Mouse (Mus musculus) granulocyte monocyte progenitor cell, adult 5-6 weeks (primary cell): ENCODE results near the gene Bmf. TPM values are rescaled to one million over a fixed set of nuclear protein-coding genes. Genes with fewer than 3 reads are reported as not detected.

Experiments
- ATAC-seq: replicated peaks from 2 replicates; pipeline ENCODE4 v1.8.0; 2016; ENCODE audit warnings: mild to moderate bottlenecking, moderate TSS enrichment, inconsistent platforms; ENCODE audit not compliant: poor library complexity, severe bottlenecking
- total RNA-seq, 2 experiments: library from RNA; stranded (forward) in 1 of 2; stranded (reverse) in 1 of 2; fragments of 200-712, 200-1000 nt in 1 of 2; fragments of >200 nt in 1 of 2; fragmentation: Nextera tagmentation in 1 of 2; gene quantifications; 2 replicates each; pipeline ENCODE4 v1.2.3; 2014 to 2017

Gene Bmf
- total RNA-seq, 2 experiments from 2014 or later: 0.21 to 0.52 TPM

- peak; percentile 50 for ATAC-seq
These were observed 62.6 kb downstream of the Bmf start for GRCm38 (mm10) chr2:118486933-118487332.

GRCm38 (mm10) chr2:118485415-118485814, 64.1 kb downstream of the Bmf start:
- ATAC-seq: no peak

GRCm38 (mm10) chr2:118484386-118484898, 65.0 kb downstream of the Bmf start:
- no peak for ATAC-seq

- ATAC-seq: no peak
These were observed 66.5 kb downstream of the Bmf start for GRCm38 (mm10) chr2:118483032-118483431.

- ATAC-seq: no peak
These were observed 68.6 kb downstream of the Bmf start for GRCm38 (mm10) chr2:118480886-118481285.

- ATAC-seq: peak; percentile 97
These were observed 70.0 kb downstream of the Bmf start, which contains the start of gene Srp14 for GRCm38 (mm10) chr2:118479550-118479909. Srp14 (minus strand) TSS chr2:118479711.

- no peak; the same call in 1 of the 2 replicates for ATAC-seq
These were observed 70.5 kb downstream of the Bmf start for GRCm38 (mm10) chr2:118478833-118479549.

Other genes with a start within 250 kb of the Bmf start
- gene Gpr176, start 176.3 kb downstream of the Bmf start, total RNA-seq (2014; fragmentation: Nextera tagmentation): not detected in 2 replicates
- not detected in 2 replicates for gene Gpr176, start 176.3 kb downstream of the Bmf start, total RNA-seq (2017)
- gene Eif2ak4, start 161.1 kb downstream of the Bmf start, total RNA-seq (2014; fragmentation: Nextera tagmentation): 16.3 and 20.0 TPM in 2 replicates
- gene Eif2ak4, start 161.1 kb downstream of the Bmf start, total RNA-seq (2017): 12.7 and 17.5 TPM in 2 replicates
- 221 and 248 TPM in 2 replicates for gene Srp14, start 70.0 kb downstream of the Bmf start, total RNA-seq (2014; fragmentation: Nextera tagmentation)
- 186 and 206 TPM in 2 replicates for gene Srp14, start 70.0 kb downstream of the Bmf start, total RNA-seq (2017)
- gene Bub1b, start 48.5 kb upstream of the Bmf start, total RNA-seq (2014; fragmentation: Nextera tagmentation): 30.5 and 39.4 TPM in 2 replicates
- 101 and 117 TPM in 2 replicates for gene Bub1b, start 48.5 kb upstream of the Bmf start, total RNA-seq (2017)
- 0.32 TPM in 1 of 2 replicates, not detected in the other for gene Pak6, start 113.6 kb upstream of the Bmf start, total RNA-seq (2014; fragmentation: Nextera tagmentation)
- gene Pak6, start 113.6 kb upstream of the Bmf start, total RNA-seq (2017): 0.05 TPM in 1 of 2 replicates, not detected in the other
- 0.77 and 1.0 TPM in 2 replicates for gene Ankrd63, start 154.3 kb upstream of the Bmf start, total RNA-seq (2014; fragmentation: Nextera tagmentation)
- 0.62 and 0.69 TPM in 2 replicates for gene Ankrd63, start 154.3 kb upstream of the Bmf start, total RNA-seq (2017)
- gene Plcb2, start 178.8 kb upstream of the Bmf start, total RNA-seq (2014; fragmentation: Nextera tagmentation): 99.1 and 108 TPM in 2 replicates
- 54.3 and 70.7 TPM in 2 replicates for gene Plcb2, start 178.8 kb upstream of the Bmf start, total RNA-seq (2017)
- gene Inafm2, start 196.1 kb upstream of the Bmf start, total RNA-seq (2014; fragmentation: Nextera tagmentation): 27.9 and 30.3 TPM in 2 replicates
- gene Inafm2, start 196.1 kb upstream of the Bmf start, total RNA-seq (2017): 15.0 and 24.8 TPM in 2 replicates
- 0.92 and 2.3 TPM in 2 replicates for gene Ccdc9b, start 213.0 kb upstream of the Bmf start, total RNA-seq (2014; fragmentation: Nextera tagmentation)
- gene Ccdc9b, start 213.0 kb upstream of the Bmf start, total RNA-seq (2017): 0.26 and 0.82 TPM in 2 replicates
- not detected in 2 replicates for gene Phgr1, start 223.1 kb upstream of the Bmf start, total RNA-seq (2014; fragmentation: Nextera tagmentation)
- gene Phgr1, start 223.1 kb upstream of the Bmf start, total RNA-seq (2017): not detected in 2 replicates
- not detected in 2 replicates for gene Disp2, start 230.0 kb upstream of the Bmf start, total RNA-seq (2014; fragmentation: Nextera tagmentation)
- gene Disp2, start 230.0 kb upstream of the Bmf start, total RNA-seq (2017): not detected in 2 replicates